Mouse (Mus musculus) c-Kit-negative CD71-positive TER-119-positive erythroid progenitor cells, embryonic 14.5 days (primary cell): ENCODE data around the gene Fancd2os.

Experiments
- DNase-seq: peaks from one replicate; pipeline ENCODE4 v3.0.0-alpha.2; 2013; ENCODE audit warnings: low read depth, low spot score

Fancd2os gene

GRCm38 (mm10) chr6:113600543-113601139 lies at the start of gene Fancd2os:
TSS of gene Fancd2os (minus strand) at chr6:113600715.
- no peak for DNase-seq

GRCm38 (mm10) chr6:113650197-113650640 lies 49.7 kb upstream of the Fancd2os start:
- no peak for DNase-seq

- no peak for DNase-seq
Observed at GRCm38 (mm10) chr6:113649346-113650196, 49.1 kb upstream of the Fancd2os start.

GRCm38 (mm10) chr6:113644808-113645207 lies 44.3 kb upstream of the Fancd2os start:
- no peak for DNase-seq

- DNase-seq, result no peak
Observed at GRCm38 (mm10) chr6:113643967-113644366, 43.5 kb upstream of the Fancd2os start.

GRCm38 (mm10) chr6:113643021-113643420 lies 42.5 kb upstream of the Fancd2os start:
- DNase-seq, result no peak

GRCm38 (mm10) chr6:113642605-113643004 lies 42.1 kb upstream of the Fancd2os start:
- no peak for DNase-seq

- no peak for DNase-seq
Observed at GRCm38 (mm10) chr6:113639201-113639600, 38.7 kb upstream of the Fancd2os start.

GRCm38 (mm10) chr6:113638302-113639040 lies 38.0 kb upstream of the Fancd2os start, which contains the start of gene Irak2:
TSS of gene Irak2 (plus strand) at chr6:113638467.
- DNase-seq, result peak; percentile 75

GRCm38 (mm10) chr6:113632863-113633262 lies 32.3 kb upstream of the Fancd2os start:
- DNase-seq, result no peak

- no peak for DNase-seq
Observed at GRCm38 (mm10) chr6:113630322-113630721, 29.8 kb upstream of the Fancd2os start.

- no peak for DNase-seq
Observed at GRCm38 (mm10) chr6:113624989-113625770, 24.7 kb upstream of the Fancd2os start.

GRCm38 (mm10) chr6:113623941-113624751 lies 23.6 kb upstream of the Fancd2os start, which contains the start of gene Vhl:
TSS of gene Vhl (plus strand) at chr6:113623959.
- DNase-seq, result peak; percentile 66

GRCm38 (mm10) chr6:113623386-113623785 lies 22.9 kb upstream of the Fancd2os start:
- DNase-seq, result no peak

GRCm38 (mm10) chr6:113615489-113615888 lies 15.0 kb upstream of the Fancd2os start:
- no peak for DNase-seq

GRCm38 (mm10) chr6:113614997-113615396 lies 14.5 kb upstream of the Fancd2os start:
- no peak for DNase-seq

- DNase-seq, result no peak
Observed at GRCm38 (mm10) chr6:113614152-113614551, 13.6 kb upstream of the Fancd2os start.

GRCm38 (mm10) chr6:113612258-113612969 lies 11.9 kb upstream of the Fancd2os start:
- DNase-seq, result no peak

- no peak for DNase-seq
Observed at GRCm38 (mm10) chr6:113609293-113609692, 8.8 kb upstream of the Fancd2os start.

GRCm38 (mm10) chr6:113608871-113609270 lies 8.4 kb upstream of the Fancd2os start:
- DNase-seq, result no peak
